Mouse (Mus musculus): ENCODE measurements around the gene Cdan1.
"Not testable (repeated sequence)": the region's sequence is repeated elsewhere in the genome, so short reads cannot be mapped to it uniquely, and the experiment has no call there.

The Cdan1 gene

GRCm38 (mm10) chr2:120745496-120745895 lies 104.4 kb downstream of the Cdan1 start:
- no peak for DNase-seq (ENCODE audit: low spot score)

DNA sequence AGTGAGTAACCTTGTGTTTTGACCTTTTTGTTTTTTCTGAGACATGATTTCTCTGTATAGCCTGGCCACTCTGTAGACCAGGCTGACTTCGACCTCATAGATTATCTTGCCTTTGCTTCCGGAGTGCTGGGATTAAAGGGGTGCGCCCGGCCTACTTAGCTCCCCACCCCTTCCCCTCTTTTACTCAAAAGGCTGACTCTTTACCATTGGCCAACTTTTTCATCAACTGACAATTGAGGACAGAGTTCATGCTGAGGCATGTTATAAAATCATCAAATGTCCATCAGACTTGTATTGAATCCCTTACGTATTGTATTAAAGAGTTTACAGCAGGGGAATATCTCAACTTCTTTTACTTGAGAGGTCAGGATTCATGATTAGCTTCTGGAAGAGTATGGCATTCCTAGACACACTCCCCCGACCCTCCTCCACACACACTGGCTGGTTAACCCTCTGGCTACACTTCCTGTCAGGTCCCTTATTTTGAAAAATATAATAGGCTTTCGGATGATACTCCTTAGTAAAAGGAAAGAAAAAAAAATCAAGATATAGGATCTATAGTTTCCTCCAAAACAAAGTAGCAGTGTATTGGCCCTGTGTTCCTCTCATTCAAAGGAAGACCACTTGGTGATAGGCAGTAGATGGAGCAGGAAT lies 117.9 kb downstream of the Cdan1 start:
- no peak for DNase-seq (ENCODE audit: low spot score)

GRCm38 (mm10) chr2:120731167-120731862 lies 118.6 kb downstream of the Cdan1 start:
- peak; percentile 55 for DNase-seq (ENCODE audit: low spot score)

GRCm38 (mm10) chr2:120730639-120731166 lies 119.2 kb downstream of the Cdan1 start:
- DNase-seq (ENCODE audit: low spot score): no peak

GRCm38 (mm10) chr2:120729775-120730585 lies 119.9 kb downstream of the Cdan1 start:
- DNase-seq (ENCODE audit: low spot score): no peak

DNA sequence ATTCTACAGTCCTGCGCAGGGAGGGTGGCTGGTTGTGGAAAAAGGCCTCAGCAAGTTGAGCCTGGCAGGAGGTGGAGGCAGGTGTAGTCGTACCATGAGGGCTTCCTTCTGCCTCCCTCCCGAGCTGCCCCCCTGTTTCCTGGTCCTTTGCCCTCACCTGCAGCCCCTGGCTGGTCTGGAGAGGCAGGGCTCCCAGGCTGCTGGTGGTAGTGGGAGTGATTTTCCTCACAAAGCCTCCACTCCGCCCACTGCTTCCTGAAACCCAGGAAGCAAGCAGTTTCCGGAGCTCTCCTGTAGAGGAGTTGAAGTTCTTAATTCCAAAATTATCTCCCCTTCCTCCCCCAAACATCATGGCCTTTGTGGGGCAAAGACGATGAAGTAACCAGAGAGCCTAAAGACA lies 125.8 kb downstream of the Cdan1 start:
- DNase-seq (ENCODE audit: low spot score): no peak

DNA sequence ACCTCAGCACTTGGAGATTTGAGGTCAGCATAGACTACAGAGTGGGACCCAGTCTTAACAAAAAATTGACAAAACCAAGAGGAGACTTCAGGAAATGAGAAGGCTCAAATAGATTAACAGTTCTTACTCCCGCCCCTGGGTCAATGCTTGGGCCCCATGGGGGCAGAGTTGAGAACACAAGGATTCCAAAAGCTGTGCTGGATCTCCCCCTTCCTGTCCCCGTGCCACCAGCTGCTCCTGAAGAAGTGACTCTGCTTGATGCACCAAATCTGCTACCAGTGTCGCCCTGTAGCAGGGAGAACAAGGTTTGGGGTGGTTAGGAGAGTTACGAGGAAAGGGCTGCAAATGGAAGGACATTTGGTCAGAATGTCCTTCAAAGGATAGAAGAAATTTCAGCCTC lies 126.3 kb downstream of the Cdan1 start:
- DNase-seq (ENCODE audit: low spot score): no peak

DNA sequence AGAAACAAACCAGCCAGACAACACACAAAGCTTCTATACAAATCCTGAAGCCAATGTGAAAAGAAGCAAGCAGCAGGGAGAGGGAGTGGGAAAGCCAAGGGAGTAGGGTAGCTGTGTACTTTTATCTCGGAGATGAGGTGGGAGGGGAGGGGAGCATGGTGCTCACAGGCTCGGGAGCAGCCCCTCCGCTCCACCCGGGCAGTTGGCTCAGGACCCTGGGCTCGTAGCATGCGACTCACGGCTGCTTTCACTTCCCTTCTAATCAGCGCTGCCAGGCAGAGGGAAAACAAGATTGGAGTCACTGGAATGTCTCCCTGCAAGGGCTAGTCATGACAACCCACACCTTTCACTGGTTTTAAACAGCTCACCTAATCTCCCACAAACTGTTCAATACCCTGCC lies 127.4 kb downstream of the Cdan1 start:
- no peak for DNase-seq (ENCODE audit: low spot score)

DNA sequence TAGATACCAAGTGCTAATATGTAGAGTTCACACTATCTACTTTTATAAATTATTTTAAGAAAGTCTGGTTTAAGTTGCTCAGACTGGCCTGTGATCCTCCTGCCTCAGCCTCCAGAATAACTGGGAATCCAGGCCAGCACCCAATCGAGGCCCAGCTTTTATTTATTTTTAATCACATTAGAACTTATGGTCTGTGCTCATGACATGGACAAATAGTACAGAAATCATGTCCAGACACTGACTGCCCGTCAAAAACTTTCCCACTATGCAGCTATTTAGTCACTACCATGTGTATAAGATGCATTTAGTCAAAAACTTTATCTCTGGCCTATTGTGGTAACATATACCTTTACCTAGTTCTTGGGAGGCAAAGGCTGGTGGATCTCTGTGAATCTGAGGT lies 128.0 kb downstream of the Cdan1 start:
- DNase-seq (ENCODE audit: low spot score): no peak

DNA sequence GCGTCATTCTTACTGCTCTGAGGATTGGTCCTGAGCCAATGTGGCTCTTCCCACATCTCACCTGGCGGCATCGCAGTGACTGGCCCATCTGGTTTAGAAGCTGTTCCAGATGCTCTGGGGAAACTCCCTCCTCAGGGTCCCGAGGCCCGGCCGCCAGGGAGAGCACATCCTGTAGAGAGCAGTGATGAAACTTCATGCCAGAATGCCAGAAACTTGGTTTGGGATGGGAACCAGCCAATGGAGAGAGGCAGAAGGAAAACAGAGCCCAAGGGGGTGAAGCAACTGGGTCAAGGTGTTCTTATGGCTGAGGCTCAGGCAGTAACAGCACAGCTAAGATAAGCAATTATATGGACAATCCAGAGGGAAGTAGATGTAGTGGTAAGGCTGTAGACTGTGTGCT lies 129.1 kb downstream of the Cdan1 start:
- no peak for DNase-seq (ENCODE audit: low spot score)

- DNase-seq (ENCODE audit: low spot score): no peak
Observed at GRCm38 (mm10) chr2:120718496-120718895, 131.4 kb downstream of the Cdan1 start.

GRCm38 (mm10) chr2:120713441-120713840 lies 136.5 kb downstream of the Cdan1 start:
- DNase-seq (ENCODE audit: low spot score): no peak

DNA sequence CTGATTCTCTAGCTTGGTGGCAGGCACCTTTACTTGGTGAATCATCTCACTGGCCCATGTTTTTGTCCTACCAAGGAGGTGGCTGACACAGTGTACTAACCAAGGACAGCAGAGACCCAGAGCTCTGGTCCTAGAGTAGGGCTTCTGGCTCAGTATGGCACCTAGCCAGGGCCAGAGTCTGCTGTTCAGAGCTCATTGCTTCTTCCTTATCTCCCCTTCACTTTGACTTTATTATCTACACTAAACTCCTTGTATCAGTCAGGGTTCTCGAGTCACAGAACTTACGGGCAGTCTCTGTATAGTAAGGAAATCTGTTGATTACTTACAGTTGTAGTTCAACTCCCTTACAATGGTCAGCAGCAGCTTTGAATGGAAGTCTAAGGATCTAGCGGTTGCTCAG lies 139.0 kb downstream of the Cdan1 start:
- no peak for DNase-seq (ENCODE audit: low spot score)

- no peak for DNase-seq (ENCODE audit: low spot score)
Observed at GRCm38 (mm10) chr2:120710154-120710553, 139.8 kb downstream of the Cdan1 start.

- DNase-seq (ENCODE audit: low spot score): no peak
Observed at GRCm38 (mm10) chr2:120707041-120707440, 142.9 kb downstream of the Cdan1 start.

DNA sequence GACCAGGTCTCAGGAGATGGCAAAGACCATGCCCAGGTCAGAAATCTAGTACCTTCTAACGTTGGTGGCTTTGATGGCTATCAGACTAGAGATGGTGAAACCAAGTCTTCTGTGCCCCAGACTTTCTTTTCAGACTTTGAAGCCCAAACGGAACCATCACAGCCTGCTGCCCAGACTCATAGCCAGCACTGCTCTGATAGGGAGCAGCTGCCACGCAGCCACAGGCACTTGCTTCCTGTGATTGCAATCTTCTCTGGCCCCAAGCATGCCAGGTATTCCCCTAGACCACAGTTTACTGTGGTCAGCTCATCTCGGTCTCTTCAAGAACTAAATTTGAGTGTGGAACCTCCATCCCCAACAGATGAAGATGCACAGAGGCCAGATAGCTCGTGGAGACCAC lies 147.3 kb downstream of the Cdan1 start:
- DNase-seq (ENCODE audit: low spot score): no peak

DNA sequence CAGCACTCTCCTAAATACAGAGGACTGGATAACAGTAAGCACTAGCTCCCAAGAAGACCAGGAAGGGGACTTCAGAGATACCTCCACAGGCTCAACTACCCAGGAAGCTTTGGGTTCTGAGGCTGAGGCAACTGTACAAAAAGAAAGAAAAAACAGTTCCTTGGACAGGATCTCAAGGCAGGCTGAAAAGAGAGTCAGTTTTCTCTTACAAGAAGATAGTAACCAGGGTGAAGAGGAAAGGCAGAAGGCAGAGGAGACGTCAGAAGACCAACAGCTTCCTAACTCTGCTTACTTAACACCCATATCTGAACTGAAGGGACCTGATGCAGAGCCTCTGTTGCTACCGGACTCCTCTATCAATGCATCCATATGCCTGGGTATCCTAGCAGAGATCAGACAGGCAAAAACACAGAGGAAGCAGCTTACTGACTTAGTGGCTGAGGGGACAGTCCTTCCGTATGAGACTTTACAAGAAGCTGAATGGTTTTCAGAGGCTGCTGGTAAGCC lies 149.5 kb downstream of the Cdan1 start:
- DNase-seq (ENCODE audit: low spot score): no peak

GRCm38 (mm10) chr2:120697767-120698166 lies 152.2 kb downstream of the Cdan1 start:
- no peak for DNase-seq (ENCODE audit: low spot score)

GRCm38 (mm10) chr2:120681151-120681550 lies 168.8 kb downstream of the Cdan1 start:
- not testable (repeated sequence) for DNase-seq (ENCODE audit: low spot score)

GRCm38 (mm10) chr2:120670253-120670652 lies 179.7 kb downstream of the Cdan1 start:
- no peak for DNase-seq (ENCODE audit: low spot score)

DNA sequence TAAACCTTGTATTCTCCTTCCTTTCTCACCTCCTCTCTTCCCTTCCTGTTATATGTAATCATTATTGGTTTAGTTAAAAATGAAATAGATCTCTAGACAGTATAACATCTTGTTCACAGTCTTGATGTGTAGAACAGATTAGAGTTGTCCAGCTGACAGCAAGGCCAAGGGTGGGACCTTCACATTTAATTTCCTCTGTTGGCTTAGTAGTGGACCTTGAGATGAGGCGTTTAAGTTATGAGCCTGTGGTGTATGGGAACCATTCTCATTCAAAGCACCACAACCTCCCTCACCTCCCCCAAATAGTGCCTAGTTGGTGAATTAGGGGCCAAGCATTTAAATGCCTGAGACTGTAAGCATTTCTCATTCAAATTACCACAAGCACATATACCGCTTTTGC lies 182.5 kb downstream of the Cdan1 start:
- DNase-seq (ENCODE audit: low spot score): no peak

Measured in layer of hippocampus, adult 9-10 months (tissue).